Mouse (Mus musculus): ENCODE measurements around the gene B130006D01Rik.

GRCm38 (mm10) chr11:95748331-95748730, 24.9 kb downstream of the B130006D01Rik start:
- no peak for TF ChIP-seq CTCF (IDR thresholded peaks at IDR 0.05)
- no peak for TF ChIP-seq POLR2A (IDR thresholded peaks at IDR 0.05; ENCODE audit: insufficient read depth, low read depth, low read length)
- TF ChIP-seq EP300 (IDR thresholded peaks at IDR 0.05; ENCODE audit: insufficient read depth, low read depth, low read length): no peak
